Mouse (Mus musculus) G1E (cell line): ENCODE measurements at regions not wholly inside any gene's neighbourhood (a gene's known extent, or its start where the extent isn't known, plus 50 kb on each side); places are given as distances from the start of the nearest gene placed in this dataset.

Source experiments
- ATAC-seq: 2 replicates; pipeline ENCODE4 v1.8.0; 2016; ENCODE audit warnings: mild to moderate bottlenecking; ENCODE audit not compliant: insufficient number of reproducible peaks, poor library complexity, low FRiP score, severe bottlenecking; ENCODE audit errors: extremely low read depth
- DNase-seq: peaks from one replicate; pipeline ENCODE4 v3.0.0; 2012; ENCODE audit warnings: low spot score
- H3K27me3 ChIP-seq: 2 replicates; pipeline ENCODE4 v1.6.1; 2012; ENCODE audit warnings: mild to moderate bottlenecking, low read length, inconsistent platforms; ENCODE audit not compliant: insufficient read depth
- H3K36me3 ChIP-seq: replicated peaks from 2 replicates; pipeline ENCODE3; 2012; ENCODE audit warnings: mild to moderate bottlenecking, inconsistent platforms
- H3K4me1 ChIP-seq: 2 replicates; pipeline ENCODE4 v1.6.1; 2012; ENCODE audit warnings: low read depth, low read length, inconsistent platforms, mixed read lengths; ENCODE audit not compliant: insufficient read depth
- H3K4me3 ChIP-seq: 2 replicates; pipeline ENCODE4 v1.5.1; 2012; ENCODE audit warnings: low read depth, mild to moderate bottlenecking, inconsistent platforms, low read length, moderate library complexity, mixed read lengths
- H3K9me3 ChIP-seq: replicated peaks from 2 replicates; pipeline ENCODE4 v1.6.1; 2012; ENCODE audit warnings: inconsistent platforms
- CTCF ChIP-seq: IDR thresholded peaks from 2 replicates; pipeline ENCODE4 v1.5.1; 2012; ENCODE audit warnings: low read depth, low read length, inconsistent platforms, mixed read lengths
- GATA1 ChIP-seq: IDR thresholded peaks from 2 replicates; pipeline ENCODE4 v1.6.1; 2012; ENCODE audit warnings: borderline replicate concordance, low read length, inconsistent platforms, mixed read lengths
- GATA2 ChIP-seq: IDR thresholded peaks from 2 replicates; pipeline ENCODE4 v1.6.1; 2012; ENCODE audit warnings: low read depth, low read length, inconsistent platforms, borderline replicate concordance
- POLR2AphosphoS5 ChIP-seq: IDR thresholded peaks from 2 replicates; pipeline ENCODE4 v1.6.1; 2012; ENCODE audit warnings: low read depth, low read length, inconsistent platforms; ENCODE audit not compliant: insufficient replicate concordance
- TAL1 ChIP-seq: conservative IDR thresholded peaks from 2 replicates; pipeline ENCODE4 v1.6.1; 2012; ENCODE audit warnings: low read depth, low read length, inconsistent platforms, mixed read lengths

GRCm38 (mm10) chr19:6647686-6648085 lies 104.9 kb upstream of the Slc22a12 start:
- Histone ChIP-seq H3K4me3 (no peak overlapping the region), H3K9me3 (no peaks in the 10 kb centered on the region), H3K4me1 (no peaks in the 10 kb centered on the region), H3K27me3 (peaks cover 9% of the 10 kb centered on the region; the same call in 1 of the 2 replicates), H3K36me3 (no peaks in the 10 kb centered on the region)
- no peak for ATAC-seq
- DNase-seq, result no peak
- TF ChIP-seq GATA2 (no peak), CTCF (no peak), GATA1 (no peak), POLR2AphosphoS5 (no peak), TAL1 (no peak)

GRCm38 (mm10) chr19:6647216-6647615 lies 104.4 kb upstream of the Slc22a12 start:
- Histone ChIP-seq H3K4me1 (no peaks in the 10 kb centered on the region), H3K4me3 (no peak overlapping the region), H3K9me3 (no peaks in the 10 kb centered on the region), H3K27me3 (peaks cover 9% of the 10 kb centered on the region; the same call in 1 of the 2 replicates), H3K36me3 (no peaks in the 10 kb centered on the region)
- TF ChIP-seq GATA1 (no peak), GATA2 (no peak), CTCF (no peak), POLR2AphosphoS5 (no peak), TAL1 (no peak)
- DNase-seq (no peak), ATAC-seq (no peak)

- ATAC-seq (no peak), DNase-seq (no peak)
- peaks cover 6% of the 10 kb centered on the region; the same call in 1 of the 2 replicates for H3K27me3 ChIP-seq
- no peak overlapping the region for H3K4me3 ChIP-seq
- H3K9me3 ChIP-seq, result no peaks in the 10 kb centered on the region
- TF ChIP-seq POLR2AphosphoS5 (no peak), CTCF (no peak), TAL1 (no peak), GATA1 (no peak), GATA2 (no peak)
- no peaks in the 10 kb centered on the region for H3K36me3 ChIP-seq
- H3K4me1 ChIP-seq, result no peaks in the 10 kb centered on the region
Observed at GRCm38 (mm10) chr19:6645912-6646311, 103.1 kb upstream of the Slc22a12 start.

GRCm38 (mm10) chr19:6644871-6645270 lies 102.0 kb upstream of the Slc22a12 start:
- Histone ChIP-seq H3K27me3 (peaks cover 3% of the 10 kb centered on the region; the same call in 1 of the 2 replicates), H3K4me1 (no peaks in the 10 kb centered on the region), H3K9me3 (no peaks in the 10 kb centered on the region), H3K4me3 (no peak overlapping the region), H3K36me3 (no peaks in the 10 kb centered on the region)
- ATAC-seq (no peak), DNase-seq (no peak)
- no peak for TF ChIP-seq GATA2
- TF ChIP-seq GATA1, result no peak
- no peak for TF ChIP-seq CTCF
- no peak for TF ChIP-seq POLR2AphosphoS5
- no peak for TF ChIP-seq TAL1

- H3K4me1 ChIP-seq, result no peaks in the 10 kb centered on the region
- H3K27me3 ChIP-seq, result peaks cover 3% of the 10 kb centered on the region; the same call in 1 of the 2 replicates
- ATAC-seq (no peak), DNase-seq (no peak)
- H3K36me3 ChIP-seq, result no peaks in the 10 kb centered on the region
- no peaks in the 10 kb centered on the region for H3K9me3 ChIP-seq
- no peak overlapping the region for H3K4me3 ChIP-seq
- TF ChIP-seq GATA1 (no peak), TAL1 (no peak), CTCF (no peak), POLR2AphosphoS5 (no peak), GATA2 (no peak)
Observed at GRCm38 (mm10) chr19:6639681-6640080, 96.8 kb upstream of the Slc22a12 start.

GRCm38 (mm10) chr19:6633400-6633799 lies 90.6 kb upstream of the Slc22a12 start:
- no peak for DNase-seq

More at GRCm38 (mm10) chr19:6633400-6633799, 90.6 kb upstream of the Slc22a12 start:
- H3K36me3 ChIP-seq, result no peaks in the 10 kb centered on the region
- no peak for ATAC-seq
- TF ChIP-seq TAL1, result no peak
- TF ChIP-seq GATA1, result no peak
- no peak for TF ChIP-seq POLR2AphosphoS5
- TF ChIP-seq CTCF, result no peak
- no peak for TF ChIP-seq GATA2
- no peaks in the 10 kb centered on the region for H3K4me1 ChIP-seq
- peaks cover 11% of the 10 kb centered on the region; the same call in 1 of the 2 replicates for H3K27me3 ChIP-seq
- H3K9me3 ChIP-seq, result no peaks in the 10 kb centered on the region
- H3K4me3 ChIP-seq, result no peak overlapping the region
